Mouse (Mus musculus) layer of hippocampus, adult 8-10 months (tissue): ENCODE data around the gene Atg9b. TPM values are rescaled to one million over a fixed set of nuclear protein-coding genes. Genes with fewer than 3 reads are reported as not detected.

Source experiments
- DNase-seq, 2 experiments: peaks; one replicate each; pipeline ENCODE4 v3.0.0; 2022; ENCODE audit warnings: low spot score in 2 of 2
- total RNA-seq, 4 experiments: library from RNA; stranded (reverse); gene quantifications; 2 replicates each; pipeline ENCODE4 v1.2.4; 2022

Gene Atg9b
- 1 to 10 TPM; 3.0 to 5.2 (median 4.0) TPM for total RNA-seq

DNA sequence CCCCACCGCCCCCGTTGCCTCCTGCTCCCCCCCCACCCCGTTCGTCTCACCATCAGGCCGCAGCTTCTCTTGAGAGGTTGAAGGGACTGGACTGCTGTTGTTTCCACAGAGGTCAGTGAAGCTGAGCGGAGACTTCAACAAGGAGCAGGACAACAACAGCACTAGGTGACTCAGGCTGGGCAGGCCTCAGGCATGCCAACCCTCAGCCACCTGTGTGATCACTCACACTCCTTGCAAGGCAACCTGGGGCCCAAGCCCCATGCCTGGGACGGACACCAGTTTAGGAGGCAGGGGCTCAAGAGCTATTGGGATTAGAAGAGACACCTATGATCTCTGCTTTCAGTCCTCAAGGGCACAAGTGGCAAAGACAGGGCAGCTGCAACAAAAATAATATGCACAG is at the start of gene Atg9b:
Atg9b (minus strand) TSS at position 280 of the 400 bp plus-strand sequence.
- no peak for DNase-seq

DNA sequence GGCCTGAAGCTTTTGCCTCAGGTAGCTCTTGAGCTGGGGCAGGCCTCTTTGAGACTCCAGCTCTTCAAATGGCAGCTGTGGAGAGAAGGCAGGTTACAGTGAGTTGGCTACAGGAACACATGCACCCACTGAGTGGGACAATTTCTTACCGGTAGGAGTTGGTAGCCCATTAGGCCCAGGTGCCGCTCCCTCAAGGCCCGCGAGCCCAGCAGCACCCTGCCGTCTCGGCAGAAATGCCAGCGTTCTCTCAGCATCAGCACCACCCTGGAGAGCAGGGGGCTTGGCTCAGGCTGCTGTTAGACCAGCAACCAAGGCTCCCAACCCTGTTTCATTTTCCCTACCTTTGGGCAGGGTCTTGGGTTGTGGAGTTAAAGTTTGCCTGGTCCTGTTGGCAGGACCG is 49.2 kb upstream of the Atg9b start:
- no peak for DNase-seq

DNA sequence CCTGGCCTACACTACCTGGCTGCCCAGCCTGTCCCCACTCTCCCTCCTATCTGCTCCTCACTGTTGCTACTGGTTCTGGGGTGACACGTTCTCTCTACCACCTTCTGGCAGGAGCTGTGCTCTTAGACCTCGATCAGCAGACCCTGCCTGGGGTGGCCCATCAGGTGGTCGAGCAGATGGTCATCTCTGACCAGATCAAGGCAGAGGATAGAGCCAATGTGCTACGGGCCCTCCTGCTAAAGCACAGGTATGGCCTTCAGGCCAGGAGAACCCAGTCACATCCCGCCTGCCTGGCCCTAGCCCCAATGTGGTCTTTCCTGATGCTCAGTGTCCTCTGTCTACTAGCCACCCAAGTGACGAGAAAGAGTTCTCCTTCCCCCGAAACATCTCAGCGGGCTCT is 42.0 kb upstream of the Atg9b start:
- DNase-seq = no peak

DNA sequence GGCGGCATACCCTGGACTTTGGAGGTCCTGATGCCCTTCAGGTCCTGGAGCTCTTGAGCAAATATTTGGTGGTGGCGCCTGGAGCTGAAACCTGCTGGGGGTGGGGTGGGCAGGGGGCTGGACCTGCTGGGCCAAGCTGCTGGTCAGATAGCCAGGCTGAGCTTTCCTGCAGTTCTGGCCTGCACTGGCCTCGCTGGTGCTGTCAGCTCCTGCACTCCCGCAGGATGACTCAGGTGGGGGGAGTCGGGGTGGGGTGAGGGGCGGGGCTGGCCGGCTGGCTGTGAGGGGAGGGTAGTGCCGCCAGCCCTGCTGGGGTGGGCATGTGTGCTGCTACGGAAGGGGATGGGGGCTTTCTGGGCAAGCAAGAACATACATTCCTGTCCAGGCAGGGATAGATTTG is 36.7 kb upstream of the Atg9b start:
- DNase-seq = no peak

DNA sequence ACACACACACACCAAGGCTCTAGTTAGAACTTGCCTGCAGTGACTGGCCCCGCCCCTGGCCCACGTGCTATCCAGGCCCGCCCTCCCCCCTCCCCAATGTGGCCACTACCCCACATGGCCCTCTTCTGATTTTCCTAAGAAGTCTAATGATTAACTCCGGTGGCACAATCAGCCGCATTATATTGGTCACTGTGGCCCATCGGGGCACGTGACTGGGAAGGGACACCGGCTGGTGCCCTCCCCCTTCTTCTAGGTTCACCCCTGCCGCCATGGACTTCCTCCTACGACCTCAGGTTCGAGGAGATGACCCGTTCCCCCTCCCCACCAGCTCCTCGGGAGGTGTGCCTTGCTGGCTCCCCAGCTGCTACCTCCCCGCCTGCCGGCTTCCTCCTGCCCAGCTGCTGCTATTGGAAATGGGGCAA is 36.0 kb upstream of the Atg9b start:
- no peak for DNase-seq

DNA sequence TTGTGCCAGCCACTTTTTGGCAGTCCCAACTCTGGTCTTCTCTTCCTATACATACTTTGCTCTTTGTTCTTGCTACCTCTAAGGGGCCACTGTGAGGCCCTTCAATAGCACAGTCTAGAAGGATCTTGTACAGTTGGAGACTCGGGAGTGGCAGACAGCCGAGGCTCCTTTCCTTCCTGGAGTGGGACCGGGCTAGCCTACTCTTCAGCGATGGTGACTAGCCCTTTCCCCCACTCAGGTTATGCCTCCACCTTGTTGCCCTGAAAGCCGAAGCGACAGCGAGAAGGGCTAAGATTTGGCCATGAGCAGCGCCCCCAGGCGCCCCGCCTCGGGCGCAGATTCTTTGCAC is 35.3 kb upstream of the Atg9b start:
- no peak for DNase-seq

DNA sequence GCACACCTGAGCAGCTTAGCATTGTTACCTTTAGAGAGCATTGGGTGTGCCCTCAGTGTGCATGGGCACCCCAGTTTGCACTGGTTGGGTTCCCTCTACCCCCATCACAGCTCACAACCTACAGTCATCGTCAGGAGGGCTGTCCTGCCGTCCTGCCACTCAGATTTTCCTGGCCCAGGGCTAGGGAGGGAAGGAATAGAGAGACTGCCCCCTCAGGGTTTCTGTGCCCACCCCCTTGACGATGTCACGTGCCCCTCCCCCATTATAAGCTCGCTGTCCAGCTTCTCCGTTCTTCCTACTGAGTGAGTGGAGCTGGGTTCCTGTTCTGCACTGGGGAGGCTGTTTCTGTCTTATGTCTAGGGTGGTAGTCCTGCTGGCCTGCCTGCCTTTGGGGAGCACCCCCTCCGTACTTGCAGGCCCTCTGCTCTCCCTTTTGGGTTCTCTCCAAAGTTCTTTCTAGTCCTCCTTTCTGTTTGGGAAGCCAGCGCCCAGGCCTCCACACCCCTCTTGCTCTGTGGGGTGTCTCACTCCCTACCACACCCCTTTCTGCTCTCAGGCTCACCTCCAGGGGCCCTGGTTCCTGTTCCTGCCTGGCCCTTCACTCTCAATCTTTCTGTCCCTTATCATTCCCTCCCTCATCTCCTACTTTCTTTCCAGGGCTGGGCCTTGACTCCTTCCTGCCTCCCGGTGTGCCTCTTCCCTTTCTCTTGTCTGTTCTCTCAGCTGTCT is 34.8 kb upstream of the Atg9b start:
- no peak for DNase-seq

DNA sequence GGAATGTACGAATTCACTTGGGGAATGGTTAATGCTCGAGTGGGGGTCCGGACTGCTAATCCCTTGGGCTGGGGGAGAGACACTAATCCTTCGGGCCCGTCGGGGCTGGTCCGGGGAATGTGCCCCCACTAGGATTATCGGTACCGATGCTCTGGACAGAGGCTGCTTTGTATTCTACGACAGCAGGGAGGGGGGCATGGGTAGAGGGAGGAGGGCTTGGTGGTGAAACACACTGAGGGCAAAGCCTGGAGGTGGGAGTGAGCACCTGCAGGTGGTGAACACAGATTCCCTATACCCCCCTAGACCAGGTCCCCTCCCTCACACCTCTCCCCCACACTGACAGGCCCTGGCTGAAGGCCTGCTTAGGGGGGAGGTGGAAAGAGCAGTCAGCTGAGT is 34.1 kb upstream of the Atg9b start:
- no peak for DNase-seq

DNA sequence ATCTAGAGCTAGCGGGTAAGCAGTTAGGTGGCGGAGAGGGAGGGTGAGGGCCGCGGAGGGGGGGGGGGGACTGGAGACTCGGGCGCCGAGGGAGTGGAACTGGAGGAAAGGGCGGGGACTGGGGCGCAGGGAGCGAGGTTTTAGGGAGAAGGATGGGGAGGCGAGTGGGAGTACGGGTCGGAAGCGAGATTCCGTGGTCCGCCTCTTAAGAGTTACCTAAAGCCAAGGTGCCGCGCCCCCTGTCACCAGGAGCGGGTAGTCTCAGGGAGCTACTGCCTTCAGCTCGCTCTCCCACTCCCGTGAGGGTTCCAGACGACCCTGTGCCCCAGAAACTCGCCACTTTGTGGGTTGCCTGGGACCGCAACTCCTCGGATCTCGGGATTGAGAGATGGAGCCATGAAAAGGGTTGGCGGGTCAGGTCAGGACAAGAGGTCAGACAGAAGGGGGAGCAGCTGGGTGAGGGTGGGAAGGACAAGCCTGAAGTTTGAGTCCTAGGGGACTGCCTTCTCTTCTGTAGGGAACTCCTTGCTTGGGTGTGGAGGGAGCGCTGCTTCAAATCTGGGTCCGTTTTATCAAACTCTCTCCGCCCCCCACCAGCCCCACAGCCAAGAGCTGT is 33.6 kb upstream of the Atg9b start:
- DNase-seq = no peak

DNA sequence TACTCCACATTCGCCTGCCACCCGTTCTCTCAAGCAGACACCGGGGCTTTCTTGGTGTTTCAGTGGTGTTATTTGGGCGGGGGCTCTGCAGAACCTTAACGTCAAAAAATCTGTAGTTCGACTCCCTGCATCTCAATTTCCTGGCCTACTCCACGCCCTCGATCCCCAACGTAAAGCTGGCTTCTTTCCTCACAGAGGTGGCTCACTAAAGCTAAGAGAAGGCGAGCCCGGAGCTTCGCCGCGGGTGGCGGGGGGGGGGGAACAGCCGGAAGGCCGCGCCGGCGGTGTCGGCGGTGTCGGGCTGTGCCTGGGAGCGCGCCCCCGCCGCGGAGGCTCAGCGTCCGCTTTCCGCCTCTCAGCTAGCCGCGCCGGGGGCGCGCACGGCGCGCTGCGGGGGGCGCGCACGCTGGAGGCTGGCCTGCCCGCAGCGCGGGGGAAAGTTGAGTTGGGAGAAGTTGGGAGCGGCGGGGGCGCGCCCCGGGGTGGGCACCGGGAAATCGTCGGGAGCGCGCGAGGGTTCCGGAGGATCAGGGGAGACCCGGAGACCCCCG is 33.0 kb upstream of the Atg9b start:
- peak in 1 of 2 experiments; percentile 53 for DNase-seq

DNA sequence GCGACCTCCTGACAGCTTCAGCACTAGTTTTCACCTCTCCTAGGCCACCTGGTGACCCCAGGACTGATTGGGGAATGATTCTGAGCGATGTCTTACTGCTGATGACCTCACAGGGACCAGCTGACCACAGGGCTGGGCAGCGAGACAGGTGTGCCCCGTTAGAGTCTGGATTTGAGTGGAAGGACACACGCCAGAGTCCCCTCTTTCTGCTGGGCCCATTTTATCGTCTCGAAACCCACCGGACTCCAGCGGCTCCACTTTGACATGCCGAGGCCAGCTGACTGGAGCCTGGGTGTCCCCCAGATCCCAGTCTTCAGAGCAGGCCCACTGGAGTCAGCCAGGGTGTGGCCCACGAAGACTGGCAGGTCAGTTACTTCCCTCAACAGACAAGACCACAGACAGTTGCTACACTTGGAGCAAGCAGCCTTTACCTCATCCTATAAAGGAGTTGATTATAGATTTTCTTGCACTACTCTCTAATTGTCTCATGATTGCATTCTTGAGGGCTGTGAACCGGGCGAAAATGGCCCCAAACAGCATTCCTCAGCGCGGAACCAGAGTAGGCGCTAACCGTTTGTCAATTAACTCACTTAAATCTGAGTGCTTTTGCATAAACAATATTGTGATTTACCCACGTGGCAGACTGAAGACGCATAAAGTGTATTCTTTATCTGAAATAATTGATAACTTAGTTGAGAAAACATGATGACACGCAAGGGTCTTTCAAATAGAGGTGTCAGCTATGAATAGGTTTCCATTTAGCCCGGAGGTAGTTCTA is 32.2 kb upstream of the Atg9b start:
- DNase-seq = no peak

DNA sequence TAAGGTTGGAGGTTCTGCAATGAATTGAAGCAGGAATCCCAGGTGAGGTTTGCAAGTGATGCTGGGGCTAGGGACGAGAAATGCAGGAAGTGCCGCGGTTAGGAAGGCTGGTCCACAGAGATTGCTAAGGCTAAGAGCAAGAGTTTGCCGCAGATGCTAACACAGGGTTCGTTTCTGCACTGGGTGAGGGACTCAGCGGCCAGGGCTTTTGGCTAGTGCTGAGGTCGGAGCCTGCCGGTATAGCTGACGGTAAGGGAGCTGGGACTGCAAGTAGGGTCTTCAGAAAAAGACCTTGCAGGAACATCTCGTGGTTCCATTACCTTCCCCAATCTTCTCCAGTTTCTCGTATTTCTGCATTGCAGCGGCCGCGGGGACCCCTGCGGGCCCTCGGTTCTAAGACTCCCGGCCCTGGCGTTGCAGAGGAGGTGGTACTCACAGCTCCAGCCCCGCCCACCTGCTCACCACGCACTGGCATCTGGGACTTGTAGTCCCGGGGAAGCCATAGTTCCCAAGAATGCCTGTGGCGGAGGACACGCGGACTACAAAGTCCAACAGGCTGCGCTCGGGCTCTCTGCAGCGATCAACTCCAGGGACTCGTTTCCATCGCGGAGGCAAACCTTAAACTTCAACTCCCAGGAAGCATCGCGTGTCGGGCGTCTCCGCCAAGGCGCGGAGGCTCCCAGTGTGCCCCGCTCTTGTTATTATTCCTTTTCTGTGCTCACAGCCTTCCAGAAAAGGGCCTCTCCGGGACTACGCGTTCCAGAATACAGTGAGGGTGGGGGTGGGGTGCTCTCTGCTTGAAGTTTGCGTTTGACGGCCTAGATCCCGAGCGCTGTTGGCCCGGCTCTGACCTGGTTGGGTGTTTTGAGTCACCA is 31.4 kb upstream of the Atg9b start, which contains the start of the genes Cdk5 and Slc4a2:
Cdk5 (minus strand) TSS at position 402 of the 875 bp plus-strand sequence.
Slc4a2 (plus strand) TSS at position 709 of the 875 bp plus-strand sequence.
- peak; percentile 99 to 100 for DNase-seq

DNA sequence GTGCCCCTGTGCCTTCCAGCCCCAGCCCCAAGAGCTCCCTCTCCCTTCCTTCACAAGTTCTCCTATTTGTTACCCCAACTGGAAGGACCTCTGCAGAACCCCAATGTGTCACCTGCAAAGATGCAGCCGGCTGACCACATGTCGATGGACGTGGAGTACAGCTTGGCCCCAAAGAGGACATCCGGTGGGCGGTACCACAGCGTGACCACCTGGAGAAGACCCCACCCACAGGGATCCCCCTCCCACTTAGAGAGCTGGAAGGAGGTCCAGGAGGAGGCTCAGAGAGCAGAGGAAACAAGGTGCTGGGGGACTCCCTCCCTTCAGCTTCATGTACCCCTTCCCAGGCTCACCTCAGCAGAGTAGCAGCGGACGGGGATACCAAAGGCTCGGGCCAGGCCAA is 28.4 kb upstream of the Atg9b start:
- DNase-seq = no peak

DNA sequence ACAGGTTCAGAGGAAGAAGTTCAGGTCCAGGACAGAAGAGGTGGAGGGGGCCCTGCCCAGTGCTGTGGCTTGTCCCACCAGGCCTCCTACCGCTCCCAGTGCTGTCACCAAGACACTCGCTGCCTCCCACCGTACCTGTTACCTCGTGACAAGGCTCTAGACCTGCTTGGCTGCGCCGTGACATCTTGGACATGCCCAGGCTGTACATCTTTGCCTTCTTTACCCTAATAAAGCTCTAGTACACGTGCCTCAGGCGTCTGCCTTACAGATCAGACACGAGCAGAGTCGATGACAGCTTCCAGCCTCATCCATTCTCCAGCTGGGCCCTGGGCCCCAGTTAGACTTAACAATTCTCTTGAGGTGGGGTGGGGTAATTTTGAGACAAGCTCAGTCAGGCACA is 25.6 kb upstream of the Atg9b start:
- no peak for DNase-seq

DNA sequence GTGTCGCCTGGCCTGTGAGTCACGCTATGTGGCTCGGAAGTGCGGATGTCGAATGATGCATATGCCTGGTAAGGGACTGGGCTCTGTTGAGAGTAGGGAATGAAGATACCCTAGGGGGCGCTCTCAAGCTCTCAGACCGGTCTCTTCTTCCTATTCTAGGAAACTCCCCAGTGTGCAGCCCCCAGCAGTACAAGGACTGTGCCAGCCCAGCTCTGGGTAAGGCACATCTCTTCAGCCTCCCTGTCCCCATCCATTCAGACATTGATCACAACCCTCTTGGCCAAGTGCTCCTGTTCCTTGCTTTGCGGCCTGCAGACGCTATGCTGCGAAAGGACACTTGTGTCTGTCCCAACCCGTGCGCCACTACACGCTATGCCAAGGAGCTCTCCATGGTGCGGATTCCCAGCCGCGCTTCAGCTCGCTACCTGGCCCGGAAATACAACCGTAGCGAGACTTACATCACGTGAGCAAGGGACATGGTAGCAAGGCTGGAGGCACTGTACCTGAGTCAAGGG is 24.3 kb upstream of the Atg9b start:
- DNase-seq = peak in 1 of 2 experiments; percentile 75

DNA sequence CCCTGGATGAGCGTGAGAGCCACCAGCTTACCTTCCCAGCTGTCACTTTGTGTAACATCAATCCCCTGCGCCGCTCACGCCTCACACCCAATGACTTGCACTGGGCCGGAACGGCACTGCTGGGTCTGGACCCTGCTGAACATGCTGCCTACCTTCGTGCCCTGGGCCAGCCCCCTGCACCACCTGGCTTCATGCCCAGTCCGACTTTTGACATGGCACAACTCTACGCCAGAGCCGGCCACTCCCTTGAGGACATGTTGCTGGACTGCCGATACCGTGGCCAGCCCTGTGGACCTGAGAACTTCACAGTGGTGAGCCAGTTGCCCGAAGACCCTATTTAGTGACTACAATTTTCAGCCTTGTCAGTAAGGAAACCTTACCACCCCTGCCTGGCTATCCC is 22.0 kb upstream of the Atg9b start:
- no peak for DNase-seq

DNA sequence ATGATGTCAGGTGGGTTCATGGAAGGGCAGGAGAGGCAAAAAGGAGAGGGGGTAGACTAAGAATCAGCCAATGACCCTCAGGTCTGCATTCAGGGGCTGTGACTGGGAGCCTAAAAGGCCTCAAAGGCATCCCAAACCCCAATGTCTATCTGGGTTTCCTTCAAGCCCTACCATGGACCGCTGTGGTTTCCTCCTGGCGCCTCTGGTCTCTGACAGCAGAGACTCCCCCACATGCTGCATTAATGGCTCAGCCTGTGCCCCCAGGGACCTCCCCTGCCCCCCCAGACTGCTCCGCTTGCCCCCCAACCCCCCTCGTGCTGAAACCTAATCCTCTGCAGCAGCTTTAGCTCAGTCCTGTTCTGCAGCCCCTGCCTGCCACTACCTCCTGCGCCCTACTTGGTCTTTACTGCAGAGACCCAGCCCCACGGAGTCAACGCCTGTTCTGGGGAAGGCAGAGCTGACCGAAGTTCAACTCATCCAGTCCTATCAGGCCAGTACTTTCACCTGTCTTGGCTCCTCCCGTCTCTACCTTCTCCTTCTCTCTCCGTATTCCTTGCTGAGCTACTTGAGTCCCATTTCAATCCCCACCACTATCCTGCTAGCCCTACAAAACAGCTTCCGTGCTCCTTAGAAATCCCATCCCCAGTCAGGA is 21.2 kb upstream of the Atg9b start, which contains the start of gene Asic3:
Asic3 (plus strand) TSS at position 351 of the 652 bp plus-strand sequence.
- no peak for DNase-seq

DNA sequence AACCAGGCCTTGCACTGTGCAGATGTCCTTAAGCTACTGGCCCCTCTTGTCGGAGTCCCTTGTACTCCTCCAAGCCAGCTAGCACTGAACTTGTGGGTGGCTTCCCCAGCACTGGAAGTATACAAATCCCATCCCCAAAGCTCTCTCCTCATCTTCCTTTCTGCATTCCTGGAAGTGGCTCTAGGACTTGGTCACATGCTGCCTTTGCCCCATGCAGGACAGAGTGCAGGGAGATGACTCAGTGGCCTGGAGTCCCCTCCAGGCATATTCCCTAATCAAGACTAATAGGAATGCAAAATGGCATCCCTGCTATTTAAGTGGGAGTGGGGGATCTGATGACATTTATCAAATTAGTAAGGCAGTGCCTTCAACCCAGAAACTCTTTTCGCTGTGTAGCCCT is 20.1 kb upstream of the Atg9b start:
- no peak for DNase-seq

DNA sequence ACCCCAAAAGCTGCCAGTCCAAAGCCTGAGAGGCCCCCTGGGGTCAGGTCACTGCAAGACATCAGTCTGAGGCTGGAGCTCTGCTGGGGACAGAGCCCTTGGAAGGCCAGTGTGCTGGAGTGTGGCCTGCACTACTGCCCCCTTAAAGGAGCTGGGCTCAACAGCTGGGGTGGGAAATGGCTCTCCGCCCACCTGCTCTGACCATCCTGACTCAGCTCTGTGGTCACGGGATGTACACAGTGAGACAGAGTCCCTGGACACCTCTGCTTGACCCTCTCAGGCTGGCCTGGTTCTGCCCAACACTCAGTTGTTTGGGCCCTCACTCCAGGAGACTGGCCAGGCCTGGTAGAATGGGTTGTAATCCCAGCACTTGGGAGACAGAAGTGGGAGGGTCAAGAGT is 17.5 kb upstream of the Atg9b start:
- no peak for DNase-seq

DNA sequence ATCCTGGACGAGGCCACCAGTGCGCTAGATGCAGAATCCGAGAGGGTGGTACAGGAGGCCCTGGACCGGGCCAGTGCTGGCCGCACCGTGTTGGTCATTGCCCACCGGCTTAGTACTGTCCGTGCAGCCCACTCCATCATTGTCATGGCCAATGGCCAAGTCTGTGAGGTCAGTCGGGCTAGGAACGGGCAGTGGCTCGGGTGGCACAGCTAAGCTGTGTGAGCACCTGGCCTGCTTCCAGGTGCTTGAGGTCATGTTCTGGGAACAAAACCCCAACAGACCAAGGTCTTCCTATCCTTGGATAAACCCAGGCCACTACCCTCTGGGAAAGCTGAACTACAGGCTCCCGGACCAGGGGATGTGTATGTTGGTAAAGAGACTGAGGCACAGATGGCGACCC is 16.7 kb upstream of the Atg9b start:
- DNase-seq = no peak
